Mouse (Mus musculus) thymus, postnatal 0 days (tissue): ENCODE results near the gene Flii. TPM values are rescaled to one million over a fixed set of nuclear protein-coding genes. Genes with fewer than 3 reads are reported as not detected.

ENCODE experiments used
- DNase-seq: peaks from one replicate; pipeline ENCODE4 v3.0.0-alpha.2; 2015; ENCODE audit warnings: low spot score
- polyA plus RNA-seq: library from polyadenylated mRNA; unstranded; fragments of >200 nt; fragmentation: Nextera tagmentation; extraction: Ambion mirVana; gene quantifications from 2 replicates; pipeline ENCODE4 v1.2.1, GENCODE M21; 2015

Gene Flii
- 72.6 and 78.7 TPM in 2 replicates for polyA plus RNA-seq

DNA sequence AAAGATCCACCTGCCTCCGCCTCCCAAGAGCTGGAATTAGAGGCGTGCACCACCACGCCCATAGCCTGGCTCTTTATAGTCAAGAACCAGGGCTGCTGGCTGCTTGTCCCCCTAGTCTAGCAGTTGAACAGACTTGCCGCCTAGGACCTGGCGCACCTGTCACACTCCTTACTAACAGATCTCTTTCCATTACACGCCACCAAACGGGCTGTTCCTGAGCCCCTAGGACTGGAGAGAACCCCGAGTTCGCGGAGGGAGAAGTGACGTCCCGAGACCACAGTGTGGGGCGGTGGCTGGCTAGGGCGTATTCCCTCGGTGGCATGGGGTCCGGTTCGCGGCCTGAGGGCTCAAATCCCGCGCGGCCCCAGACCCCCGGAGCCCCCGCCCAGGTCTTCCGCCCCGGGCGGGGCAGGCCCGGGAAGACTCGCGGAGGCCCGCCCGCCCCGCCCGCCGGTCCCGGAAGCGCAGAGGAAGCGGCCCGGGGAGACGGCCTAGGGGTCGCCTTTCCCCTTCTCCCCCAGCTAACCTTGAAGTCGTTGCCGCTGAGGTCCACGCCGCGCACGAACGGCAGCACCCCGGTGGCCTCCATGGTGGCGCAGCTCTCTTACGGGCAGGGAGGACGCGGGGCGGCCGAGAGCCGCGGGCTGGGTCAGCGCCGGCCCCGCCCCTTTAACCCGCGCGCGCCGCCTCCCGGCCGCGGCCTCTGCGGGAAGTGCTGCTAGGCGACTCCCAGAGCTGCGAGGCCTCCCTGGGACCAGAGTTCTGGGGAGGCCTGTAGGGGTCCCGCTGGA, at the start of gene Flii:
Flii (minus strand) TSS at position 663 of the 791 bp plus-strand sequence.
- DNase-seq: peak; percentile 80

DNA sequence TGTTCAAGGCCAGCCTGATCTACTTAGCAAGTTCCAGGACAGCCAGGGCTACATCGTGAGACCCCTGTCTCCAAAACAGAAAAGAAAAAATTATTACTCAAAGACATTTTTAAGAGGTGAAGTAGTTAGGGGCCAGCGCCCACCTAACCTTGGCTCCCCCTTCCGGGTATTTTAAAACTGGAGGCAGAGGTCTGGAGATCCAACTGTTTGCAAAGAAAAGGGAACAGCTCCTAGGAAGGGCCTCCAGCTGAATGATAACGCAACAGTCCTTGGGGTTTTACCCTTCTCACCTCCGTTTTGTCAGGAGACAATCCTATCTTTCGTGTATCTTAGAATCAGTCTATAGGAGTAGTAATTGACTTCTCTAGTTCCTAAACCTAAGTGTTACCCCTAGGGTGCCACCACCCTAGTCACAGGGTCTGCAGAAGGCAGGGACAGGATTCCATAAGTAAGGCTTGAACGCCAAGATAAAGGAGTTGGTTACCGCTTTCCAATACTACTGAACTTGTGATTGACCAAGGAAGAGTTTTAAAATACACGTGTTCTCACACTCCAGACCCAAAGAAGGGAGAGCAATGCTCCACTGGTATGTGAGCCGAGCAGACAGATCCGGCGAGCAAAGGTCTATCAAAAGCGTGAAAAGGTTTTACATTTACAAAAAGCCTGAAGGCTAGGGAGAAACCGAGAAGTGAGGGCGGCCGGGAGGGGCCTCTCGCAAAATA, 49.2 kb upstream of the Flii start:
- no peak for DNase-seq

DNA sequence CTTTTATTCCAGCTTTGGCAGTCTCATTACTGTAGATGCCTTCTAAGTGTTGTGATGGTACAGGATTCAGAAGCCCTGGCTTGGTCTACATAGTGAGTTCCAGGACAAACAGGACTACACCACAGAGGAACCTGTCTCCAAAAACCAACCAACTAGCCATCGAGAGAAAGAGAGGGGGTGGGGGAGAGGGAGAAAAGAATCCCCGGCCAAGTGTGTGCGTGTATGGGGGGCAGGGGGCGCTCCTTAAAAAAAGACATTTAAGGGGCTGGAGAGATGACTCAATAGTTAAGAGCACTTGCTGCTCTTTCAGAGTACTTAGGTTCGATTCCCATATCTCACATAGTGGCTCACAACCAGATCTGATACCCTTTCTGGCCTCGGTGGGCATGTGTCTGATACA, 48.5 kb upstream of the Flii start:
- DNase-seq: no peak

GRCm38 (mm10) chr11:60774841-60775240, 47.8 kb upstream of the Flii start:
- no peak for DNase-seq

GRCm38 (mm10) chr11:60774158-60774689, 47.2 kb upstream of the Flii start:
- no peak for DNase-seq

GRCm38 (mm10) chr11:60772161-60772560, 45.1 kb upstream of the Flii start:
- DNase-seq: no peak

DNA sequence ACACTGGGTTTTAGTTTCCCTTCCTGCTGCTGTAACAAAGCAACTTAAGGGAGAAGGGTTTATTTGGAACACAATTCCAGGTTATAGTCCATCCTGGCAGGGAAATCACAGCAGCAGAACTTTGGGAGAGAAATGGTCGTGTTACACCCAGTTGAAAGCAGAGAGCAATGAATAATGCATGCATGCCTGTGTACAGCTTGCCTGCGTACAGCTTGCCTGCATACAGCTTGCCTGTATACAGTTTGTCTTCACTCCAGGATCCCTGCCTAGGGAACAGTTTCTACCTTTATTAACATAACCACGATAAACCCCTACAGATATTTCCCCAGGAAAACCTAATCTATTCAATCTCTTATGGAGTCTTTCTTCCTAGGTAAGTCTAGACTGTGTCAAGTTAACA, 43.7 kb upstream of the Flii start:
- DNase-seq: no peak

GRCm38 (mm10) chr11:60769322-60769721, 42.3 kb upstream of the Flii start:
- DNase-seq: no peak

DNA sequence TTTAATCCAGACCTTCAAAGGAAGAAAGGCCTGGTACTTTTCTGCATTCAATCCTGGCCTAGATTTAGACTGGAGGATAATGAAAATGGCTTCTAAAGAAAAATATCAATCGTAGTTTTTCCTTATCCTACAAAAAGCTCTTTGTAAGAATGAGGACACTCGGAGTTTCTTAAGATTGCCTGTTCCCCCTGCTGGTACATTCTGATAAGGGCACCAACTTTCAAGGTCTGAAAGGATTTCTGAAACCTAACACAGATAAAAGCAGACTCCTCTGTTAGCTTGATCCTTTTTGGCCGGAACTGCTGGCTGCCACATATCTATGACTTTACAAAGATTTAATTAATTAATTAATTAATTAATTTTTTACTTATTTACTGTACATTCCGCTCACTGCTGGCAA, 39.9 kb upstream of the Flii start:
- no peak for DNase-seq

GRCm38 (mm10) chr11:60761681-60762080, 34.6 kb upstream of the Flii start:
- DNase-seq: no peak

DNA sequence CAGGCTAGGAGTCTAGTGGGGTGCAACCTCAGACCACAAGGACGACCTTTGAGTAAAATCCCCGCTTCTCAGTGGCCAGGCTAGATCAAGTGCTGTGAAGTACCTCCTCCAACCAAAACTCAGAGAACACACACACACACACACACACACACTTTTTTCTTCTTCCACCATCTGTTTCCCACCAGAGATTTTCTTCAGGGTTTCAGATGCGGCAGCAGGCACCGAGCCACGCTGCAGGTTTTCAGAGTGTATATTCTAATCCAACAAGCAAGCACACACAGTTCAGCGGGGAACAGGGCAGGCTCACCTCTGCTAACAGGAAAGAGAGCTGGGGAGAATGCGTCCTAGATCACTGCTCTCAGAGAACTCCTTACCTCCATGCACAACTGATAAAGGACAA, 28.5 kb upstream of the Flii start:
- no peak for DNase-seq

DNA sequence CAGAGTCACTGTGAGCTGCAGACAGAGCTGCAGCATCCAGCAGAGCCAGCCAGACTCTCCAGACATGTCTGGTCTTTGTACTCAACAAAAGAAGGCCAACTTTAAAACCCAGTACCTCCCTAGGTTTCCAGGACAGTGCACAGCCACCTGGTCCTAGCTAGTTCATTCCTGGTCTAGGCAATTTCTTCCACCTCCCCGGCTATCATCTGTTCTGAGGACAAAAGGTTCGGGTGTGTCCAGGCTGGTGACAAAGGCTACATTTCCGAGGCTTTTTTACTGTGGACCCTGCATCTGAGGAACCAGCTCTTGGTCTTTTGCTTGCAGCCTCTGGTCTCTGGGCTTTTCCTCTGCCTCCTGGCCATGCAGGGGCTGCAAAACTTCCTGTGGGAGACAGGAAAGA, 13.3 kb upstream of the Flii start:
- DNase-seq: no peak

- DNase-seq: no peak
These were observed 10.4 kb upstream of the Flii start for GRCm38 (mm10) chr11:60737450-60737849.

DNA sequence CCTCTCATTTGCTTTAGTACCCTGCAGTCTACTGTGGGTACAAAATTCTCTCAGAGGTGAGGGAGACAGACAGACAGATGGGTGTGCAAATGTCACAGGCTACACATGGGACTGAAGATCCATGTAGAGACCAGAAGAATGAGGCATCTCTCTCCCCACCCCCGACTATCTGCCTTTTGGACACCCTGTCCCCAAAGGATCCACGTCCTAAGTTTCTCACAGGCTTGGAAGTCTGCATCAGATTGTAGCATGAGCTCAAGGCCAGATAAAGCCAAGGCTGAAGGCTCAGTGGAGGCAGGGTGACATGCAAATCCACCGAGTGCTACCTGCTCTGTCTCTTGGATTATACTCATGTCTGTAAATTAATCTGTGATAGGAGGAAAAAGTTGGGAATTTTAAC, 9.4 kb upstream of the Flii start:
- no peak for DNase-seq

GRCm38 (mm10) chr11:60735191-60735590, 8.1 kb upstream of the Flii start:
- no peak for DNase-seq

DNA sequence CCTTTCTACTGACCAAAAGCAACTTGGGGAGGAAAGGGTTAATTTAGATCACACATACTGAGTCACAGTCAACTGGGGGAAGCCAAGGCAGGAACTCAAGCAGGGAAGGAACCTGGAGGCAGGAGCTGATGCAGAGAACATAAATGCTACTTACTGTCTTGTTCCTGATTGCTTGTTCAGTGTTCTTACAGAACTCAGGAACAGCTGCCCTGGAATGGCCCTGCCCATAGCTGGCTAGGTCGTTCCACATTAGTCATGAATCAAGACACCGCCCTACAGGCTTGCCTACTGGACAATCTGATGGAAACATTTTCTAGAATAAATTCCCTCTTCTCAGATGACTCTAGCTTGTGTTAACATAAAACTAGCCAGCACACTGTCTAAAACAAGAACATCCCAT, 7.1 kb upstream of the Flii start:
- DNase-seq: no peak

- no peak for DNase-seq
These were observed 4.2 kb upstream of the Flii start for GRCm38 (mm10) chr11:60731251-60731650.

DNA sequence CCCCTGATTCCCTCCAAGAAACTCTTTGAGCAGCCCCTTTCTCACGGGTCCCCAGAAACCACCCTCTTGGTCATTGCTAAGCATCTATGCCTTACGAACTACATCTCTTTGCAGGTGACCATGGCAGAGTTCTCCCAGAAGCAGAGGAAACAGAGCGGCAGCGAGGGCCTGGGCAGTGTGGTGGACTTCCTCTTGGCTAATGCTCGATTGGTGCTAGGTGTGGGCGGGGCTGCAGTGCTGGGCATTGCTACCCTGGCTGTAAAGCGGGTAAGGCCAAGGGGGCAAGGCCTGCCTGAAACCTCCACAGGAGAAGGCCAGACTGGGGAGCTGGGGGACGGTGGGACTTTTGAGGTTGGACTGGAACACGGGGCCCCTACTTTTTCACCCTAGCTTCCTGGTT, 3.1 kb upstream of the Flii start:
- no peak for DNase-seq

DNA sequence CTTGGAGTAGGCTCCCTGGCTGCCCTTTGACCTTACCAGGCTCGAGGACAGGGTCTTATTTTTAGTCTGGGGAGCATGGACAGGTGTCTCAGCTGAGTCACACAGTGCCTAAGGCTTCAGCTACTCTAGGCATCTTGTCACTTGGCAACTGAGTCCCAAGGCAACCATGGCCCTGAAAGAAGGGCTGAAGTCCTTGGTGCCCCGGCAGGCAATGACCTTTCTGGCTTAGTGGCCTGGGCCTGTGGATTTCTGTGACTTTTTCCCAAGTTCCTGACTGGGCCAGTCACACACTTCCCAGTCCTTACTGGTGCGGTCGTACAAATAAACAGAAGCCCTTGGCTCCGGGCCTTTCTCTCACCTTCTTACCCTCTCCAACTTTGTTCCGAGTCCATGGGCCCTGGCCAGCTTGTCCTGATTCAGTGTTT, 2.2 kb upstream of the Flii start:
- DNase-seq: no peak

DNA sequence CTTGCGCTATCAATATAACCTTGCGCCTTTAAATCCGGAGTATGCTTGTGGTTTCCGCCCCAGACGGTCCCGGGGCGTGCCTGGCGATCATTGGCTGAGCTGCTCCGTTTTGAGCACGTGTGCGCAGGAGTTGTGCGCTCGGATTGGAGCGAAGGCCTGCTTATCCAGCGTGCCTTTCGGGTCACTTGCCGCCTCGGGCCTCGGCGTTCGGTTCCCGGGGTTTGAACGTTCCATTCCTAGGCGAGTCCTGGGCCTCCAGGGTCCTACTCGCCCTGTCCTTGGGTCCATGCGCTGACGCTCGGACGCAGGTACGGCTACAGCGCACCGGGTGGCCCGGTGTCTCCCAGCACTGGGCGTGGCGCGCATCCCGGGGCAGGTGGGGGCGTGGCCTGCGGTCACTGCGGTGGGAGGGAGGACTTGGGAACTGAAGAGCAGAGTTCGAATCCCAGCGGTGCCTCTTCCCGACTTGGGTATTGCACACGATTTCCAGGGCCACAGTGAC, 1.2 kb upstream of the Flii start, which contains the start of gene Mief2:
Mief2 (plus strand) TSS at position 139 of the 502 bp plus-strand sequence.
- DNase-seq: peak; percentile 97

GRCm38 (mm10) chr11:60727392-60728140, 503 bp upstream of the Flii start:
- no peak for DNase-seq
